In the genomic region with DNA sequence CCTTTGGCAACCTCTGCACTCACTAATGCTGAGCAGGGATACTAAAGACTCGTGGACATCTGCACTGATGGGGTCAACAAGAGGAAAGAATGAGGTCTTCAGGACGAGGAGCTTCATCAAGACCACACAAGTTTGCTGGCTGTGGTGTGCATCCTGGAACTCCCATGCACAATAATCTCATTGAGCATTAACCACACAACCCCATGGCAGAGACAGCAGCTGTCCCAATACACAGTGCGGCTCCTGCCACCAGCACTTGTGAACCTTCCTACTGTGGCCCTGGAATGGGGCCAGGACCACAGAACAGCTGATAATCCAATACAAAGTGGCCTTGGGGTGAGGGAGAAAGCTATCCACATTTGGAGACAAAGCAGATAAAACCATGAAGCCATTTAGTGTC, we compare ENCODE assay signal across 23 mouse cellular contexts. TPM values are rescaled to one million over a fixed set of nuclear protein-coding genes. Genes with fewer than 3 reads are reported as not detected.
DNase-seq lines count a peak whose midpoint lies in the region; ATAC-seq lines count a peak whose summit lies in the region.
"Had no signal": no experiment of that assay in that cellular context is flagged by ENCODE, and none has a peak within 500 bp of the region (broad histone marks: within the 10 kb centered on the region; RNA-seq: fewer than 3 reads in every experiment).

No protein-coding gene starts in this region.

- no peaks in the 10 kb centered on the region for H3K36me3 ChIP-seq in embryonic facial prominence, embryonic 13.5 days
- H3K36me3 ChIP-seq: forebrain, embryonic 15.5 days; heart, embryonic 13.5 days had no signal

- no peak overlapping the region for H3K4me2 ChIP-seq in embryonic facial prominence, embryonic 13.5 days
- H3K4me2 ChIP-seq: forebrain, embryonic 15.5 days; heart, embryonic 13.5 days; hindbrain, embryonic 14.5 days had no signal

- WGBS in embryonic facial prominence, embryonic 13.5 days, result 74% methylated on average over 3 of the region's 3 CpGs

- no peaks in the 10 kb centered on the region for H3K9me3 ChIP-seq in embryonic facial prominence, embryonic 13.5 days
- H3K9me3 ChIP-seq: forebrain, embryonic 15.5 days; heart, embryonic 13.5 days had no signal

- no peak overlapping the region for H3K4me3 ChIP-seq in embryonic facial prominence, embryonic 13.5 days
- H3K4me3 ChIP-seq: forebrain, embryonic 15.5 days; heart, embryonic 13.5 days had no signal

- H3K27me3 ChIP-seq in embryonic facial prominence, embryonic 13.5 days, result no peaks in the 10 kb centered on the region
- H3K27me3 ChIP-seq: forebrain, embryonic 15.5 days; heart, embryonic 13.5 days; Patski had no signal

- peaks cover 21% of the 10 kb centered on the region for H3K4me1 ChIP-seq in embryonic facial prominence, embryonic 13.5 days
- H3K4me1 ChIP-seq: forebrain, embryonic 15.5 days had no signal

- no peak overlapping the region for H3K9ac ChIP-seq in embryonic facial prominence, embryonic 13.5 days
- H3K9ac ChIP-seq: forebrain, embryonic 15.5 days; heart, embryonic 13.5 days; hindbrain, embryonic 14.5 days had no signal

- 0 out of 2 replicates have a peak overlapping the region, but pooled peaks have one; percentile 28 for H3K27ac ChIP-seq in embryonic facial prominence, embryonic 13.5 days
- H3K27ac ChIP-seq: forebrain, embryonic 15.5 days; heart, embryonic 13.5 days; hindbrain, embryonic 14.5 days; hindbrain, postnatal 0 days had no signal

- DNase-seq in gastrocnemius, postnatal 10 days, result peak; percentile 32
- DNase-seq in gastrocnemius, postnatal 4 days (ENCODE audit: low spot score in 2 of 2), result no peak
- DNase-seq in left cerebral cortex, postnatal 4 days, result peak; percentile 30
- DNase-seq in left cerebral cortex, postnatal 10 days (ENCODE audit: extremely low spot score in 1 of 2, low spot score in 2 of 2), result no peak
- DNase-seq in adipocyte (ENCODE audit: low spot score), result no peak
- no peak for DNase-seq in layer of hippocampus, postnatal 36 days
- DNase-seq: adrenal gland, adult 2 months; adrenal gland, postnatal 14 days; cerebellum, adult 11-12 months; cerebellum, adult 8-10 months; gastrocnemius, postnatal 36 days; heart, adult 18-20 months; heart, postnatal 14 days; heart, postnatal 4 days; kidney, adult 18-20 months had no signal

- intact Hi-C loops in left cerebral cortex, postnatal 4 days (cut with DNase I), result no loop called here
- intact Hi-C loops in left cerebral cortex, postnatal 10 days (cut with DNase I), result no loop called here

- no peak for ATAC-seq in embryonic facial prominence, embryonic 13.5 days (ENCODE audit: insufficient number of reproducible peaks, insufficient read depth, low FRiP score, low TSS enrichment, low read depth)
- ATAC-seq: forebrain, embryonic 15.5 days; hindbrain, postnatal 0 days; inflammation-experienced regulatory T-cells, adult 6 months; intestine, embryonic 16.5 days; Patski had no signal

RNA-seq across cellular contexts. Expression of gene Fndc1, which starts 36.6 kb away (rescaled TPM):
- 100 to 1,000 TPM; 149 to 184 TPM for total RNA-seq in gastrocnemius, postnatal 10 days (2021)
- total RNA-seq in gastrocnemius, postnatal 4 days (2021), result 100 to 1,000 TPM; 298 to 319 TPM
- total RNA-seq in left cerebral cortex, postnatal 4 days (2021), result 10 to 100 TPM in 1 of 2 experiments, 1 to 10 TPM in 1; 8.2 to 10.5 TPM
- total RNA-seq in left cerebral cortex, postnatal 10 days (2021), result 10 to 100 TPM; 10.2 to 10.9 TPM
- polyA plus RNA-seq in embryonic facial prominence, embryonic 13.5 days (2015; fragmentation: Nextera tagmentation; extraction: Ambion mirVana), result 22.5 and 23.5 TPM in 2 replicates
- total RNA-seq in layer of hippocampus, postnatal 36 days (2021), result 10 to 100 TPM; 10.2 to 11.8 TPM
- polyA plus RNA-seq: inflammation-experienced regulatory T-cells, adult 6 months had no signal

Comparison
In these comparisons a context has a peak if more than half of its experiments do, and no peak if none do; other contexts are left out.
1. DNase-seq: peak in gastrocnemius, postnatal 10 days (single experiment) and left cerebral cortex, postnatal 4 days (single experiment); none in gastrocnemius, postnatal 4 days (0 of 2), left cerebral cortex, postnatal 10 days (0 of 2), adipocyte (single experiment) and layer of hippocampus, postnatal 36 days (0 of 2).
2. RNA of gene Fndc1, which starts 36.6 kb away (total RNA-seq): 298 to 319 TPM in gastrocnemius, postnatal 4 days and 149 to 184 TPM in gastrocnemius, postnatal 10 days; 10.2 to 11.8 TPM in layer of hippocampus, postnatal 36 days, 10.2 to 10.9 TPM in left cerebral cortex, postnatal 10 days and 8.2 to 10.5 TPM in left cerebral cortex, postnatal 4 days; every median in the first group is over 10 times any median in the second.